Mouse (Mus musculus) myocyte (in vitro differentiated cells): ENCODE results near the gene Gimap9.

ENCODE experiments used
- E2F4 ChIP-seq: IDR thresholded peaks from one replicate; pipeline ENCODE4 v1.6.1; 2011; ENCODE audit warnings: mild to moderate bottlenecking, control low read depth, moderate library complexity; ENCODE audit not compliant: insufficient read depth
- MAX ChIP-seq: IDR thresholded peaks from one replicate; pipeline ENCODE4 v1.6.1; 2011; ENCODE audit warnings: low read depth, mild to moderate bottlenecking, control low read depth
- MYOD1 ChIP-seq, 3 experiments: IDR thresholded peaks; one replicate each; pipeline ENCODE4 v1.6.1; 2011; ENCODE audit warnings: control low read depth in 2 of 3, low read depth in 2 of 3, mild to moderate bottlenecking in 2 of 3, moderate library complexity in 1 of 3; ENCODE audit not compliant: insufficient read length in 2 of 3, control insufficient read depth in 1 of 3
- POLR2A ChIP-seq: IDR thresholded peaks from one replicate; pipeline ENCODE4 v1.6.1; 2011; ENCODE audit warnings: low read depth, mild to moderate bottlenecking, control low read depth, moderate library complexity; ENCODE audit not compliant: insufficient read length
- POLR2AphosphoS2 ChIP-seq: IDR thresholded peaks from one replicate; pipeline ENCODE4 v1.6.1; 2011; ENCODE audit warnings: low read depth, control low read depth; ENCODE audit not compliant: insufficient read length
- REST ChIP-seq: IDR thresholded peaks from one replicate; pipeline ENCODE4 v1.6.1; 2011; ENCODE audit warnings: mild to moderate bottlenecking, control low read depth, moderate library complexity; ENCODE audit not compliant: insufficient read depth, insufficient read length
- TCF12 ChIP-seq: IDR thresholded peaks from one replicate; pipeline ENCODE4 v1.6.1; 2011; ENCODE audit warnings: mild to moderate bottlenecking, control low read depth; ENCODE audit not compliant: poor library complexity, insufficient read depth, severe bottlenecking
- TCF3 ChIP-seq: IDR thresholded peaks from one replicate; pipeline ENCODE4 v1.6.1; 2011; ENCODE audit warnings: low read depth, control low read depth; ENCODE audit not compliant: insufficient read length
- USF1 ChIP-seq: IDR thresholded peaks from one replicate; pipeline ENCODE4 v1.6.1; 2011; ENCODE audit warnings: low read depth, mild to moderate bottlenecking, control low read depth, moderate library complexity

- TF ChIP-seq E2F4, result no peak
- no peak for TF ChIP-seq POLR2AphosphoS2
- TF ChIP-seq POLR2A, result no peak
- no peak for TF ChIP-seq MAX
- no peak for TF ChIP-seq REST
- no peak for TF ChIP-seq TCF3
- TF ChIP-seq TCF12, result no peak
- TF ChIP-seq MYOD1 (IDR thresholded peaks at IDR 0.05; ENCODE audit: control insufficient read depth in 1 of 3, insufficient read length in 2 of 3, low read depth in 2 of 3), result no peak
- no peak for TF ChIP-seq USF1
These were observed 51.8 kb downstream of the Gimap9 start for GRCm38 (mm10) chr6:48727761-48728160.
